Mouse (Mus musculus): ENCODE data around the gene Twist2.

The Twist2 gene

GRCm38 (mm10) chr1:91873572-91874285, 72.5 kb downstream of the Twist2 start:
- no peak for DNase-seq (ENCODE audit: low spot score in 2 of 2)

GRCm38 (mm10) chr1:91874633-91875032, 73.4 kb downstream of the Twist2 start:
- peak in 1 of 2 experiments; percentile 32 for DNase-seq (ENCODE audit: low spot score in 2 of 2)

- DNase-seq (ENCODE audit: low spot score in 2 of 2): no peak
These were observed 73.9 kb downstream of the Twist2 start for GRCm38 (mm10) chr1:91875042-91875720.

- no peak for DNase-seq (ENCODE audit: low spot score in 2 of 2)
These were observed 77.4 kb downstream of the Twist2 start for GRCm38 (mm10) chr1:91878696-91879095.

GRCm38 (mm10) chr1:91880156-91880555, 78.9 kb downstream of the Twist2 start:
- DNase-seq (ENCODE audit: low spot score in 2 of 2): no peak

- no peak for DNase-seq (ENCODE audit: low spot score in 2 of 2)
These were observed 79.6 kb downstream of the Twist2 start for GRCm38 (mm10) chr1:91880899-91881298.

- DNase-seq (ENCODE audit: low spot score in 2 of 2): no peak
These were observed 81.9 kb downstream of the Twist2 start for GRCm38 (mm10) chr1:91883115-91883514.

- DNase-seq (ENCODE audit: low spot score in 2 of 2): no peak
These were observed 92.3 kb downstream of the Twist2 start for GRCm38 (mm10) chr1:91893598-91893997.

GRCm38 (mm10) chr1:91894286-91894685, 93.0 kb downstream of the Twist2 start:
- DNase-seq (ENCODE audit: low spot score in 2 of 2): no peak

- no peak for DNase-seq (ENCODE audit: low spot score in 2 of 2)
These were observed 95.8 kb downstream of the Twist2 start for GRCm38 (mm10) chr1:91897078-91897477.

Data from spleen, postnatal 4 days (tissue).